Mouse (Mus musculus) brain, embryonic 14.5 days (tissue): Measurements from ENCODE around the gene Pygl. TPM values are rescaled to one million over a fixed set of nuclear protein-coding genes. Genes with fewer than 3 reads are reported as not detected.

Experiments
- DNase-seq: peaks from one replicate; pipeline ENCODE4 v3.0.0-alpha.2; 2011; ENCODE audit warnings: low read depth
- CTCF ChIP-seq: fragments of 200-500 bp; IDR thresholded peaks from 2 replicates; pipeline ENCODE4 v1.5.1; 2012; ENCODE audit warnings: inconsistent platforms, mild to moderate bottlenecking, moderate library complexity, borderline replicate concordance; ENCODE audit not compliant: insufficient read depth, insufficient read length; ENCODE audit errors: extremely low read depth
- POLR2A ChIP-seq: fragments of 200-500 bp; IDR thresholded peaks from 2 replicates; pipeline ENCODE4 v1.6.1; 2012; ENCODE audit warnings: mild to moderate bottlenecking, inconsistent platforms, borderline replicate concordance; ENCODE audit not compliant: poor library complexity, insufficient read depth, insufficient read length, severe bottlenecking; ENCODE audit errors: extremely low read depth
- polyA plus RNA-seq: library from polyadenylated mRNA; depleted of rRNA; stranded (reverse); fragments of >200 nt; gene quantifications from 2 replicates; pipeline ENCODE4 v1.2.3, GENCODE M21; 2012

Gene Pygl
- polyA plus RNA-seq, 1 experiment: 6.6 TPM

- TF ChIP-seq CTCF: no peak
- no peak for TF ChIP-seq POLR2A
These were observed 11.3 kb upstream of the Pygl start for GRCm38 (mm10) chr12:70242550-70242949.

GRCm38 (mm10) chr12:70239741-70240140 is 8.5 kb upstream of the Pygl start:
- no peak for DNase-seq
- TF ChIP-seq CTCF (no peak), POLR2A (no peak)

More at GRCm38 (mm10) chr12:70242550-70242949, 11.3 kb upstream of the Pygl start:
- peak; percentile 51 for DNase-seq

GRCm38 (mm10) chr12:70238604-70239003 is 7.3 kb upstream of the Pygl start:
- TF ChIP-seq POLR2A (no peak), CTCF (no peak)
- peak; percentile 88 for DNase-seq

- DNase-seq: peak; percentile 90
These were observed 3.7 kb upstream of the Pygl start for GRCm38 (mm10) chr12:70234938-70235484.

GRCm38 (mm10) chr12:70234411-70234810 is 3.1 kb upstream of the Pygl start:
- DNase-seq: peak; percentile 91
- TF ChIP-seq POLR2A: no peak
- peak; percentile 92 for TF ChIP-seq CTCF

More at GRCm38 (mm10) chr12:70234938-70235484, 3.7 kb upstream of the Pygl start:
- TF ChIP-seq POLR2A (no peak), CTCF (peak; percentile 90)

- no peak for DNase-seq
- TF ChIP-seq POLR2A: no peak
- no peak for TF ChIP-seq CTCF
These were observed 2.5 kb upstream of the Pygl start for GRCm38 (mm10) chr12:70233637-70234315.

GRCm38 (mm10) chr12:70232020-70232544 is 794 bp upstream of the Pygl start:
- TF ChIP-seq CTCF (no peak), POLR2A (no peak)
- DNase-seq: peak; percentile 42

- no peak for TF ChIP-seq CTCF
- no peak for TF ChIP-seq POLR2A
- DNase-seq: no peak
These were observed 3.1 kb downstream of the Pygl start for GRCm38 (mm10) chr12:70228155-70228554.

- TF ChIP-seq POLR2A: no peak
- peak; percentile 15; the same call in 1 of the 2 replicates for TF ChIP-seq CTCF
- peak; percentile 51 for DNase-seq
These were observed 4.0 kb downstream of the Pygl start for GRCm38 (mm10) chr12:70227121-70227932.

- no peak for TF ChIP-seq CTCF
- TF ChIP-seq POLR2A: no peak
- no peak for DNase-seq
These were observed 4.6 kb downstream of the Pygl start for GRCm38 (mm10) chr12:70226655-70227054.

- TF ChIP-seq CTCF (no peak), POLR2A (no peak)
- no peak for DNase-seq
These were observed 8.0 kb downstream of the Pygl start for GRCm38 (mm10) chr12:70223331-70223730.

- TF ChIP-seq CTCF (no peak), POLR2A (no peak)
- no peak for DNase-seq
These were observed 9.9 kb downstream of the Pygl start for GRCm38 (mm10) chr12:70221425-70221824.
